Mouse (Mus musculus) ES-Bruce4 (cell line): ENCODE measurements at regions not wholly inside any gene's neighbourhood (a gene's known extent, or its start where the extent isn't known, plus 50 kb on each side); places are given as distances from the start of the nearest gene placed in this dataset.

Experiments
- EP300 ChIP-seq: IDR thresholded peaks from 2 replicates; pipeline ENCODE4 v1.6.1; 2011; ENCODE audit warnings: low read depth, low read length; ENCODE audit not compliant: insufficient read depth
- POLR2A ChIP-seq: IDR thresholded peaks from one replicate; pipeline ENCODE4 v1.8.1; 2011; ENCODE audit warnings: low read length; ENCODE audit not compliant: insufficient read depth

- TF ChIP-seq POLR2A (no peak), EP300 (no peak)
These were observed 134.1 kb upstream of the Lhx1 start for GRCm38 (mm10) chr11:84659370-84659937.
